Mouse (Mus musculus) heart, adult 2 months (tissue): Measurements from ENCODE around the gene P3h2. TPM values are rescaled to one million over a fixed set of nuclear protein-coding genes. Genes with fewer than 3 reads are reported as not detected.

Source experiments
- DNase-seq, 2 experiments: peaks; one replicate each; pipeline ENCODE4 v3.0.0; 2021
- H3K27ac ChIP-seq: fragments of 200-600 bp; 2 replicates; pipeline ENCODE4 v1.8.1; 2022
- H3K27me3 ChIP-seq: fragments of 200-500 bp; 2 replicates; pipeline ENCODE4 v1.6.1; 2012; ENCODE audit warnings: mild to moderate bottlenecking, low read length, inconsistent platforms, mixed read lengths; ENCODE audit not compliant: control insufficient read depth, insufficient read depth
- H3K36me3 ChIP-seq: fragments of 200-500 bp; 2 replicates; pipeline ENCODE4 v1.6.1; 2012; ENCODE audit warnings: low read length, inconsistent platforms; ENCODE audit not compliant: control insufficient read depth, insufficient read depth
- H3K4me1 ChIP-seq: fragments of 200-500 bp; 2 replicates; pipeline ENCODE4 v1.6.1; 2011; ENCODE audit warnings: low read length; ENCODE audit not compliant: control insufficient read depth, insufficient read depth
- H3K4me3 ChIP-seq: fragments of 200-600 bp; 2 replicates; pipeline ENCODE4 v1.8.1; 2022
- H3K79me2 ChIP-seq: fragments of 200-500 bp; replicated peaks from 2 replicates; pipeline ENCODE4 v1.6.1; 2012; ENCODE audit warnings: mild to moderate bottlenecking, inconsistent platforms, low read length, moderate library complexity, mixed read lengths; ENCODE audit not compliant: control insufficient read depth, insufficient read depth
- H3K9ac ChIP-seq: fragments of 200-500 bp; 2 replicates; pipeline ENCODE4 v1.6.1; 2012; ENCODE audit warnings: low read depth, mild to moderate bottlenecking, control low read depth, inconsistent platforms, low read length, mixed read lengths
- CTCF ChIP-seq: fragments of 200-600 bp; IDR thresholded peaks from 2 replicates; pipeline ENCODE4 v1.8.1; 2022; ENCODE audit warnings: antibody characterized with exemption, mild to moderate bottlenecking, moderate library complexity
- EP300 ChIP-seq: fragments of 200-500 bp; IDR thresholded peaks from 2 replicates; pipeline ENCODE4 v1.6.1; 2011; ENCODE audit warnings: low read depth, low read length, control low read depth; ENCODE audit not compliant: insufficient read depth
- POLR2A ChIP-seq: fragments of 200-500 bp; IDR thresholded peaks from 2 replicates; pipeline ENCODE4 v1.6.1; 2011; ENCODE audit warnings: mild to moderate bottlenecking, low read depth, low read length, control low read depth; ENCODE audit not compliant: insufficient read depth
- WGBS: fragments of 180-500 bp; shearing (Covaris S2); methylation state at CpG from one replicate; pipeline ENCODE4 v1.1.7; 2018; 5-methylcytosine and 5-hydroxymethylcytosine counted together
- intact Hi-C: fragments of 180-260 bp; cut with DNase I; formaldehyde crosslinking; loops from one replicate; pipeline ENCODE4 v1.15.1; 2025
- polyA plus RNA-seq: library from polyadenylated mRNA; depleted of rRNA; stranded (reverse); fragments of >200 nt; gene quantifications from 2 replicates; pipeline ENCODE4 v1.2.3, GENCODE M21; 2012
- total RNA-seq, 2 experiments: library from RNA; stranded (reverse); gene quantifications; 2 replicates each; pipeline ENCODE4 v1.2.3; 2021

The P3h2 gene
- total and polyA plus RNA-seq, 3 experiments: 1.2 to 4.3 (median 4.2) TPM

- H3K4me1 ChIP-seq: no peaks in the 10 kb centered on the region
- H3K27me3 ChIP-seq: no peaks in the 10 kb centered on the region
- no peak for TF ChIP-seq EP300
- peak; percentile 36 for TF ChIP-seq CTCF
- no peaks in the 10 kb centered on the region for H3K79me2 ChIP-seq
- intact Hi-C loops: loop anchor here (5.0 kb wide), 1 partner anchor 81 kb away; the partner anchor contains the start of gene P3h2
- WGBS: 84% methylated on average over 3 of the region's 3 CpGs
- H3K4me3 ChIP-seq: no peak overlapping the region
- no peak for DNase-seq
- no peaks in the 10 kb centered on the region for H3K36me3 ChIP-seq
- H3K9ac ChIP-seq: no peak overlapping the region
- no peak overlapping the region for H3K27ac ChIP-seq
Observed at GRCm38 (mm10) chr16:26026416-26026815, 79.2 kb downstream of the P3h2 start.

- Histone ChIP-seq H3K9ac (no peak overlapping the region), H3K79me2 (no peaks in the 10 kb centered on the region), H3K27me3 (no peaks in the 10 kb centered on the region), H3K4me1 (no peaks in the 10 kb centered on the region), H3K36me3 (no peaks in the 10 kb centered on the region), H3K27ac (no peak overlapping the region), H3K4me3 (no peak overlapping the region)
- TF ChIP-seq CTCF (no peak), POLR2A (no peak), EP300 (no peak)
- intact Hi-C loops: no loop called here
- DNase-seq: no peak
- 84% methylated on average over 5 of the region's 5 CpGs for WGBS
Observed at GRCm38 (mm10) chr16:26024543-26024942, 81.0 kb downstream of the P3h2 start.

GRCm38 (mm10) chr16:26023352-26023751, 82.2 kb downstream of the P3h2 start:
- TF ChIP-seq EP300 (no peak), CTCF (peak; percentile 44)
- 82% methylated on average over 4 of the region's 4 CpGs for WGBS
- Histone ChIP-seq H3K27ac (no peak overlapping the region), H3K27me3 (no peaks in the 10 kb centered on the region), H3K79me2 (no peaks in the 10 kb centered on the region), H3K4me3 (no peak overlapping the region), H3K4me1 (no peaks in the 10 kb centered on the region), H3K36me3 (no peaks in the 10 kb centered on the region), H3K9ac (no peak overlapping the region)
- DNase-seq: no peak
- intact Hi-C loops: loop anchor here (2.0 kb wide), 1 partner anchor 175 kb away; no protein-coding TSS in a partner anchor

DNA sequence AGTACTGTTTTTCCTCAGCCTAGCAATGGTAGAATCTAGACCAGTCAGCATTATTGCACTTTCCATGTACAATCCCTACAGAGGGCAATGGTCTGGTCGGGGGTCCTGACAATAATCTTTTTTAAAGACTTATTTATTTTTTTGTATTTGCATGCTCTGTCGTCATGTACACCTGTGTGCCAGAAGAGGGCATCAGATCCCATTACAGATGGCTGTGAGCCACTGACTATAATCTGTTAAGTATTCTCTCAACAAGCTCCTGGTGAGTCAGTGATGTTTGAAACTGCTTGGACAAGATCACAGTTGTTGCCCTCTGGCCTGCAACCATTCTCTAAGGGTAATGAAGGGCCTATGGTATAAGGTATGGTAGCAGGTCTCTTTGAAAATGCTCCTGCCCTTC, 83.8 kb downstream of the P3h2 start:
- no peak for TF ChIP-seq EP300
- peak; percentile 51 for TF ChIP-seq CTCF
- no peak for DNase-seq

DNA sequence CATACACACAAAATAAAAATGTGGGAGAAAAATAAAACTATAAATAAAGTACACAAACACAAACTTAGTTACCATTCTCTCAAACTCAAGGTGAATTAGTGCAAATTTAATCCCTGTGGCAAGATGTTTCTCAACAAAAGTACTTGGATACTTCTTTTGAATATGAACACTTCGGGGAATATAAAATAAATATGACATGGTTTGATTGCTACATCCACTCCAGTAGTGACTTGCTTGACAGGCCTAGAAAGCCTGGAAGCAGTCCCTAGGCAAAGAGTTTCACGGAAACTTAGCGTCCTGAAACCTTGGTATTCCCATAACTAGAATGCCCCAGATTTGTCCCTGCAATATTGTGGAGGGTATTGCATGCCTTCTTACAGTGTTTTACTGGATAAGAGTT, 99.8 kb downstream of the P3h2 start:
- H3K27me3 ChIP-seq: no peaks in the 10 kb centered on the region
- no peak for DNase-seq
- no peaks in the 10 kb centered on the region for H3K36me3 ChIP-seq
- intact Hi-C loops: no loop called here
- H3K9ac ChIP-seq: no peak overlapping the region
- no peaks in the 10 kb centered on the region for H3K79me2 ChIP-seq
- TF ChIP-seq POLR2A (no peak), CTCF (no peak), EP300 (no peak)
- no peak overlapping the region for H3K27ac ChIP-seq
- H3K4me1 ChIP-seq: peaks cover 3% of the 10 kb centered on the region
- WGBS: 91% methylated on average over 3 of the region's 3 CpGs
- H3K4me3 ChIP-seq: no peak overlapping the region

More for the DNA sequence above, 83.8 kb downstream of the P3h2 start:
- Histone ChIP-seq H3K27ac (no peak overlapping the region), H3K4me3 (no peak overlapping the region), H3K79me2 (no peaks in the 10 kb centered on the region), H3K4me1 (no peaks in the 10 kb centered on the region), H3K36me3 (no peaks in the 10 kb centered on the region), H3K9ac (no peak overlapping the region), H3K27me3 (no peaks in the 10 kb centered on the region)
- intact Hi-C loops: loop anchor here (2.0 kb wide), 1 partner anchor 177 kb away; no protein-coding TSS in a partner anchor
- 55% methylated on average over 2 of the region's 2 CpGs for WGBS

DNA sequence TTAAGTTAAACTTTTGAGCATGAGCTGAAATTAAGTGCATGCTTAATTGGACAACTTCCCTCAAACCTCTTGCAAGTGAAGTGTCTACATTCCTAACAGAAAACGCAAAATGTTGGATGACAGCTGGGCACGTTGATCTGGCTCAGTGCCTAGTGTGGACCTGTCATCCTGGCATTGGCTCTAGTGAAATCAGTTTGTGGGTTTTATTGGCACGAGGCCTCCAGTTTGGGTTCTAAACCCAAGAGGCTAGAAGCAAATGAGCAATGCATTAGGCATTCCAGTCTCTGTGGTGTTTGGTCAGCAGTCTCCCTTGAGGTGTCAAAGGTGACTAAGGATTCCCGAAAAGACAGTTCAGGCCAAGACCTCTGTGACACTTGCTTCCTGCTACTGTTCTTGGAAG, 102.3 kb downstream of the P3h2 start:
- H3K4me1 ChIP-seq: peaks cover 3% of the 10 kb centered on the region
- H3K4me3 ChIP-seq: no peak overlapping the region
- no peaks in the 10 kb centered on the region for H3K27me3 ChIP-seq
- H3K9ac ChIP-seq: no peak overlapping the region
- no peak for TF ChIP-seq CTCF
- no peak for TF ChIP-seq POLR2A
- no peak for TF ChIP-seq EP300
- no peaks in the 10 kb centered on the region for H3K36me3 ChIP-seq
- 23% methylated on average over 4 of the region's 4 CpGs for WGBS
- intact Hi-C loops: no loop called here
- H3K79me2 ChIP-seq: no peaks in the 10 kb centered on the region
- peak in 1 of 2 experiments; percentile 3 for DNase-seq
- H3K27ac ChIP-seq: no peak overlapping the region
